Mouse (Mus musculus): ENCODE measurements around the gene Polr2i. TPM values are rescaled to one million over a fixed set of nuclear protein-coding genes. Genes with fewer than 3 reads are reported as not detected.

The Polr2i gene
- polyA plus RNA-seq (2014; fragmentation: Illumina TruSeq; extraction: RNeasy Lipid Tissue Mini Kit (QIAGEN cat#74804); ENCODE audit: low read depth, low replicate concordance): not detected

GRCm38 (mm10) chr7:30231669-30232454 is at the start of gene Polr2i, which contains the start of gene Tbcb:
Polr2i (plus strand) TSS chr7:30231948.
Tbcb (minus strand) TSS chr7:30232272.

DNA sequence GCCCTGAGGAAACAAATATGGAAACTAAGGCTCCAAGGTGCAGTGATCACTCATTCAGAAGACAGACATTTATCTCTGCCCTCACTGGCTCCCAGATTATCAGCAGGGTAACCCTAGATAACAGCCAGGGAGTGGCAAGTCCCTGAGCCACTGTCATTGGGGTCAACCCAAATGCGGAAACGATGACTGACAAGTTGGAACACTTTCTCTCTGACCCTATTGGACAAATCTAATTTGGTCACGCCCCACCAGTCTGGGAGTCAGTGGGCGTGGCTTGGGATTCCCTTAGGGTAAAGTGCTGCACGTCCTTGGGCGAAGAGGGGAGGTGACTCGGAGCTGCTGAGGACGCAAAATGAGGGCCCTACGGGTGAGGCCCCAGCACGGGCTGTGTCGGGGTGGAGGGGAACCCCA is 47.9 kb upstream of the Polr2i start, which contains the start of gene Cox7a1:
Gene Cox7a1 (plus strand): TSS at position 266 of the 411 bp plus-strand sequence.

DNA sequence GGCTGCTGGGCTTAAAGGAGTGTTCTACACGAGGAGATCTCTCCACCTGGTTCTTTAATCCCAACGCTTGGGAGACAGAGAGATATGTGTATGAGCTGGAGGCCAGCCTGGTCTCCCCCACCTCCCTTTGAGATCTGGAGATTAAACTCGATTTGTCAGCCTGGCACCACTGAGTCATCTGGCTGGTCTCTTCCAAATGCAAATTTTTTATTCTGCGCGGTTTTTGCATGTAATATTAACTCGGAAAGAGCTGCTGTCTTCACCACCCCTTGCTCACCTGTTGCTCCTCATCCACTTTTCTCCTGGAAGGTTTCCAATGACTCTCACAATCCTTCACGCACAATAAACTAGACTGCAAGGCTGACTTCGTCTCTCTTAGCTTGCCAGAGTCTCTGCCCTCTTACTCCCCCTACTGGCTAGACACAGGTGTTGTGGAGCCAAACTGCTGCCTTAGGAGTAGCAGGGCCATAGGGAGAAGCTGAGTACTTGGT is 33.2 kb upstream of the Polr2i start, which contains the start of gene Capns1:
Gene Capns1 (minus strand): TSS at position 331 of the 491 bp plus-strand sequence.

GRCm38 (mm10) chr7:30235625-30236024 is 3.9 kb downstream of the Polr2i start, which contains the start of gene Ovol3:
Ovol3 (minus strand) TSS chr7:30235725.

GRCm38 (mm10) chr7:30279951-30280669 is 48.4 kb downstream of the Polr2i start, which contains the start of the genes Thap8 and Wdr62:
Thap8 (plus strand) TSS chr7:30280094.
Wdr62 (minus strand) TSS chr7:30280419.

Other genes with a start within 250 kb of the Polr2i start
- gene Zfp568, start 248.0 kb upstream of the Polr2i start, polyA plus RNA-seq (2014; fragmentation: Illumina TruSeq; extraction: RNeasy Lipid Tissue Mini Kit (QIAGEN cat#74804); ENCODE audit: low read depth, low replicate concordance): 6.0 TPM
- 3.1 TPM for gene Zfp14, start 180.6 kb upstream of the Polr2i start, polyA plus RNA-seq (2014; fragmentation: Illumina TruSeq; extraction: RNeasy Lipid Tissue Mini Kit (QIAGEN cat#74804); ENCODE audit: low read depth, low replicate concordance)
- 2.0 TPM for gene Zfp82, start 159.0 kb upstream of the Polr2i start, polyA plus RNA-seq (2014; fragmentation: Illumina TruSeq; extraction: RNeasy Lipid Tissue Mini Kit (QIAGEN cat#74804); ENCODE audit: low read depth, low replicate concordance)
- gene Gm26920, start 141.5 kb upstream of the Polr2i start, polyA plus RNA-seq (2014; fragmentation: Illumina TruSeq; extraction: RNeasy Lipid Tissue Mini Kit (QIAGEN cat#74804); ENCODE audit: low read depth, low replicate concordance): not detected
- gene Zfp566, start 141.4 kb upstream of the Polr2i start, polyA plus RNA-seq (2014; fragmentation: Illumina TruSeq; extraction: RNeasy Lipid Tissue Mini Kit (QIAGEN cat#74804); ENCODE audit: low read depth, low replicate concordance): 1.9 TPM
- 97.5 TPM for gene Zfp260, start 137.2 kb upstream of the Polr2i start, polyA plus RNA-seq (2014; fragmentation: Illumina TruSeq; extraction: RNeasy Lipid Tissue Mini Kit (QIAGEN cat#74804); ENCODE audit: low read depth, low replicate concordance)
- gene Zfp382, start 110.0 kb upstream of the Polr2i start, polyA plus RNA-seq (2014; fragmentation: Illumina TruSeq; extraction: RNeasy Lipid Tissue Mini Kit (QIAGEN cat#74804); ENCODE audit: low read depth, low replicate concordance): 0.93 TPM
- 32.4 TPM for gene Zfp146, start 62.2 kb upstream of the Polr2i start, polyA plus RNA-seq (2014; fragmentation: Illumina TruSeq; extraction: RNeasy Lipid Tissue Mini Kit (QIAGEN cat#74804); ENCODE audit: low read depth, low replicate concordance)
- gene Cox7a1, start 47.8 kb upstream of the Polr2i start, polyA plus RNA-seq (2014; fragmentation: Illumina TruSeq; extraction: RNeasy Lipid Tissue Mini Kit (QIAGEN cat#74804); ENCODE audit: low read depth, low replicate concordance): not detected
- 58.2 TPM for gene Capns1, start 33.1 kb upstream of the Polr2i start, polyA plus RNA-seq (2014; fragmentation: Illumina TruSeq; extraction: RNeasy Lipid Tissue Mini Kit (QIAGEN cat#74804); ENCODE audit: low read depth, low replicate concordance)
- gene Tbcb, start 324 bp downstream of the Polr2i start, polyA plus RNA-seq (2014; fragmentation: Illumina TruSeq; extraction: RNeasy Lipid Tissue Mini Kit (QIAGEN cat#74804); ENCODE audit: low read depth, low replicate concordance): 7.6 TPM
- gene Ovol3, start 3.8 kb downstream of the Polr2i start, polyA plus RNA-seq (2014; fragmentation: Illumina TruSeq; extraction: RNeasy Lipid Tissue Mini Kit (QIAGEN cat#74804); ENCODE audit: low read depth, low replicate concordance): not detected
- not detected for gene Thap8, start 48.1 kb downstream of the Polr2i start, polyA plus RNA-seq (2014; fragmentation: Illumina TruSeq; extraction: RNeasy Lipid Tissue Mini Kit (QIAGEN cat#74804); ENCODE audit: low read depth, low replicate concordance)
- not detected for gene Wdr62, start 48.5 kb downstream of the Polr2i start, polyA plus RNA-seq (2014; fragmentation: Illumina TruSeq; extraction: RNeasy Lipid Tissue Mini Kit (QIAGEN cat#74804); ENCODE audit: low read depth, low replicate concordance)
- 1.7 TPM for gene Clip3, start 59.8 kb downstream of the Polr2i start, polyA plus RNA-seq (2014; fragmentation: Illumina TruSeq; extraction: RNeasy Lipid Tissue Mini Kit (QIAGEN cat#74804); ENCODE audit: low read depth, low replicate concordance)
- 4.7 TPM for gene Alkbh6, start 76.8 kb downstream of the Polr2i start, polyA plus RNA-seq (2014; fragmentation: Illumina TruSeq; extraction: RNeasy Lipid Tissue Mini Kit (QIAGEN cat#74804); ENCODE audit: low read depth, low replicate concordance)
- gene Syne4, start 82.9 kb downstream of the Polr2i start, polyA plus RNA-seq (2014; fragmentation: Illumina TruSeq; extraction: RNeasy Lipid Tissue Mini Kit (QIAGEN cat#74804); ENCODE audit: low read depth, low replicate concordance): 5.0 TPM
- 1.4 TPM for gene E130208F15Rik, start 89.8 kb downstream of the Polr2i start, polyA plus RNA-seq (2014; fragmentation: Illumina TruSeq; extraction: RNeasy Lipid Tissue Mini Kit (QIAGEN cat#74804); ENCODE audit: low read depth, low replicate concordance)
- gene Sdhaf1, start 91.9 kb downstream of the Polr2i start, polyA plus RNA-seq (2014; fragmentation: Illumina TruSeq; extraction: RNeasy Lipid Tissue Mini Kit (QIAGEN cat#74804); ENCODE audit: low read depth, low replicate concordance): 5.7 TPM
- 0.69 TPM for gene Lrfn3, start 130.8 kb downstream of the Polr2i start, polyA plus RNA-seq (2014; fragmentation: Illumina TruSeq; extraction: RNeasy Lipid Tissue Mini Kit (QIAGEN cat#74804); ENCODE audit: low read depth, low replicate concordance)
- 0.97 TPM for gene Tyrobp, start 181.8 kb downstream of the Polr2i start, polyA plus RNA-seq (2014; fragmentation: Illumina TruSeq; extraction: RNeasy Lipid Tissue Mini Kit (QIAGEN cat#74804); ENCODE audit: low read depth, low replicate concordance)
- gene Hcst, start 187.9 kb downstream of the Polr2i start, polyA plus RNA-seq (2014; fragmentation: Illumina TruSeq; extraction: RNeasy Lipid Tissue Mini Kit (QIAGEN cat#74804); ENCODE audit: low read depth, low replicate concordance): not detected
- gene Nfkbid, start 189.8 kb downstream of the Polr2i start, polyA plus RNA-seq (2014; fragmentation: Illumina TruSeq; extraction: RNeasy Lipid Tissue Mini Kit (QIAGEN cat#74804); ENCODE audit: low read depth, low replicate concordance): not detected
- gene Aplp1, start 213.6 kb downstream of the Polr2i start, polyA plus RNA-seq (2014; fragmentation: Illumina TruSeq; extraction: RNeasy Lipid Tissue Mini Kit (QIAGEN cat#74804); ENCODE audit: low read depth, low replicate concordance): 1.6 TPM
- not detected for gene Kirrel2, start 225.7 kb downstream of the Polr2i start, polyA plus RNA-seq (2014; fragmentation: Illumina TruSeq; extraction: RNeasy Lipid Tissue Mini Kit (QIAGEN cat#74804); ENCODE audit: low read depth, low replicate concordance)
- gene Nphs1, start 226.4 kb downstream of the Polr2i start, polyA plus RNA-seq (2014; fragmentation: Illumina TruSeq; extraction: RNeasy Lipid Tissue Mini Kit (QIAGEN cat#74804); ENCODE audit: low read depth, low replicate concordance): 3.5 TPM

Measured in kidney, adult 10 weeks (tissue).